Mouse (Mus musculus) heart, adult 2 months (tissue): ENCODE measurements around the gene Lamb3.

Experiments
- CTCF ChIP-seq: fragments of 200-600 bp; IDR thresholded peaks from 2 replicates; pipeline ENCODE4 v1.8.1; 2022; ENCODE audit warnings: antibody characterized with exemption, mild to moderate bottlenecking, moderate library complexity
- POLR2A ChIP-seq: fragments of 200-500 bp; IDR thresholded peaks from 2 replicates; pipeline ENCODE4 v1.6.1; 2011; ENCODE audit warnings: mild to moderate bottlenecking, low read depth, low read length, control low read depth; ENCODE audit not compliant: insufficient read depth

GRCm38 (mm10) chr1:193250026-193250425 is 42.5 kb downstream of the Lamb3 start:
- TF ChIP-seq CTCF (no peak), POLR2A (no peak)
